Mouse (Mus musculus) Muller cell, postnatal 12 days (primary cell): ENCODE results near the gene Nr4a1.

Experiments used
- DNase-seq: peaks from one replicate; pipeline ENCODE4 v3.0.0-alpha.2; 2015; ENCODE audit errors: inconsistent ontology term

Gene Nr4a1

DNA sequence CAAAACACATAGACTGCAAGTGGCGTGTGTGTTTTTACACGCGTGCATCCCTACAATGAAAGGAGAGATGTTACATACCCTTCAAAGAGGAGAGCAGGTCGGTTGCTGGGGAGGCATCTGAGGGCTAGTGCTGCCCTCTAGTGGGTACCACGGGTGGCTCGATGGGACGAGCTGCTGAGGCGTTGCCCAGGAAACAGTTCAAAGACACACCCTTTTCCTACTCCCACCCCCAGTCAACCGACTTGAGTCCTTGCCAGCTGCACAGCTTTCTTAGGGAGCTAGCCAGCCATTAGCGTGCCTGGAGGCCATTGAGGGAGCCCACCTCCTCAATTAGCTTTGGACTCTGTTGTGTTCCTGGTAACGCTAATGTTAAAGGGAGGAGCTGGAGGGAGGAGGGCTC, 61.8 kb downstream of the Nr4a1 start:
- peak; percentile 84 for DNase-seq

DNA sequence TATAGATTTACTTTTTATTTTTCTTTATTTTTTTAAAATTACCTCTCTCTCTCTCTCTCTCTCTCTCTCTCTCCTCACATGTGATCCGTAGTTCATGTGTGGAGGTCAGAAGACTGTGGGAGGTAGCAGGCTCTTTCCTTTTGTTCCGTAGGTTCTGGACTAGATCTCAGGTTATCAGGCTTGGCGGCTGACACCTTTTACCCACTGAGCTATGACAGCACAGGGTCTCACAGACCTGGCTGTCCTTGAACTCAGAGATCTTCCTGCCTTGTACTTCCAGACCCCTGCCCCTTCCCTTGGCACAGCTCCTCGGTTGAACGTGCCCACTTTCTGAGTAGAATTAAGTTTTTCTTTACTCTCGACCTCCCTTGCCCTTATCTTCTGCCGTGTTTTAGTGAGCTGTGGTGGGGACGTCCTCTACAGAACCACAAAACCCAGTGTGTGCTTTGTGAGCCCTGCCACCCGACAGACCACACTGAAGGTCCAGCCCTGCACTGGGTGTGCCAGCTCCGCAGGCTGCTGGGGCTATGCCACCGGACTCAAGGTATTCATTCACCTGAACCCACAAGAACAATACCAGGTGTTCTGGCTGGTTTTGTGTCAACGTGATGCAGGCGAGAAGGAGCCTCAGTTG, 62.3 kb downstream of the Nr4a1 start:
- no peak for DNase-seq

DNA sequence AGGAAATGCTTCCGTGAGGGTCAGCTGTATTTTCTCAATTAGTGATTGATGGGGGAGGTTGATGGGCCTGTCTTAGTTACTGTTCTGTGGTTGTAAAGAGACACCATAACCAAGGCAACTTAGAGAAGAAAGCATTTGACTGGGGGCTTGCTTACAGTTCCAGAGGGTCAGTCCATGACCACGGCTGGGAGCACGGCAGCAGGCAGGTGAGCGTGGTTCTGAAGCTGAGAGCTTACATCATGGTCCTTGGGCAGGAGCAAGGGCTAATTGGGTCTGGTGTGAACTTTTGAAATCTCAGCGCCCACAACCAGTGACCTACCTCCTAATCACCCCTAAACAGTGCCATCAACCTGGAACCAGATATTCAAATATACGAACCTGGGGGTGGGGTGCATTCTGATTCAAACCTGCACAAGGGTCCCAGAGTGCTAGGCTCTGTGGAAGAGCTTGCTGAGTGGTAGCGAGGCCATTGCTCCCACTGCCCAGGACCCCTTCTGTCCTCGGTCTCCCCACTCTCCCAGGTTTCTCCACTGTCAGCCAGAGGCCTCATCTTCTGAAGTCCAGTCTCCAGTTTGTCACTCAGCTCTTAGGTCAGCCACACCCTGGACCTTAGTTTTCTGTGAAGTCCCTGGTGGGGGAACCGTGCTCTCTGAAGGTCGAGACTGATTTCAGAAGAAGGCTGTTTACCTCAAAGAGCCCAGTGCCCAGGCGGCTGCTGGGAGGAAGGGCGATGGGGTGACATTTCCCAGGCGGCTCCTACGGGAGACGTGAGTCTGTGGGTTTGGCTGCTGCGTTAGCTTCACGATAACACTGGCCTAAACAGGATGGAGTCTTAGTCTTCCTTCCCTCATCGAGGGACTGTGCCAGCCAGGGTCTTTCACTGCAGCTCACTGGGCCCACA, 63.1 kb downstream of the Nr4a1 start:
- no peak for DNase-seq

DNA sequence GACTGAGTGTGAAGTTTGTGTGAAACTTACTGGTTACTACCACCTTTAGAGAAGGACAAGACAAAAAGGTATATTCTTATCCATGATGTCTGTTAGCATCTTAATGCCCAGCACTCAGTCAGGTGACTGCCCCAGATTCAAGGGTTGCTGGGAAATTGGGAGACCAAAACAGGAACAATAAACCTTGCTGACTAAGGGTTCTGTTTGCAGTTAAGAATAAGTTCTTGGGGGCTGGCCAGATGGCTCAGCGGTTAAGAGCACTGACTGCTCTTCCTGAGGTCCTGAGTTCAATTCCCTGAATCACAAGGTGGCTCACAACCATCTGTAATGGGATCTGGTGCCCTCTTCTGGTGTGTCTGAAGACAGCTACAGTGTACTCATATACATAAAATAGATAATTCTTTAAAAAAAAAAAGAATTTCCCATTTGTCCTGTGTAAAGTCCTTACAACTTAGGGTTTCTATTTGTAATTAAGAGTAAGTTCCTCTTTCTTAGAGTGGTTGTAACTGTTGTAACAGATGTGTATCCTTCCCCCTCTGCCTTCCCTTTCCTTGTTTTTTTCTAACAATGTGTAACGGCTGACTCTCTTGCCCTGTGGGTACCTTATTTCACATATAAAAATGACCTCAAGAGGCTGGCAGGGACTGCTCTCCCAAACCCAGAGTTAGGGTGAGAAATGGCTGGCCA, 63.9 kb downstream of the Nr4a1 start:
- DNase-seq: no peak

DNA sequence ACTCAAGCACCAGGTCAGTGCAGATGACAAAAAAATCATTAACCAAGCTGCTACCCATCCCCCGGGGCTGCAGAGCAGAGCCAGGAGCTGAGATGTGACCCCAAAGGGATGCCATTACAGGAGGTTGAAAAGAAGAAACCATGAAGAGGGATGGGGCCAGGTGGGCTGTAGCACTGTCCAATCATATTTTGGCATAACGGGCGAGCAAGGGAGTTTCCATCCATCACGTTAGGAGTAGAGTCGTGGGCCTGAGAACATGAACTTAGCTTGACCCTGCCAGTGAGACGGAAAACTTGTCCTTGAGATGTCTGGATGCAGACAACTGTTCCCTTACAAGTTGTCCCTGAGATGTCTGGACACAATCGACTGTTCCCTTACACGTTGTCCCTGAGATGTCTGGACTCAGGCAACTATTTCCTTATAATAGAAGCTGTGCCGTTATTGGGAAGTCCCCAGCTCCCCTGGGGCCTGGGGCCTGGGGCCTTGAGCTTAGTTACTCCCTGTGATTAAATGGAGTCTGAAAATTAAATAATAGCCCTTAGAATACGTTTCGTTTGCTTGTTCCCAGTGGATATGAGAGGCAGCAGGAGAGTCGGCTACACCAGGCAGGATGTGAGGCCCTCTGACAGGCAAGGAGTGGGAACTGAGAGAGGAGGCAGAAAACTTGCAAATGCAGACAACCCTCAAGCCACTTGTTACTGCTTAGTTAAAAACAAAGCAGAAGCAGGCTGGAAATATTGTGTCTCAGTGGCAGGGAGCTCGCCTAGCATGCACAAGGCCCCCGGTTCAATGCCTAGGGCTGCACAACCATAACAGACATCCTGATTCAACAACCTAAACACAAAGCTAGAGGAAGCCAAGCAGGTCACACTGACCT, 65.1 kb downstream of the Nr4a1 start:
- no peak for DNase-seq

DNA sequence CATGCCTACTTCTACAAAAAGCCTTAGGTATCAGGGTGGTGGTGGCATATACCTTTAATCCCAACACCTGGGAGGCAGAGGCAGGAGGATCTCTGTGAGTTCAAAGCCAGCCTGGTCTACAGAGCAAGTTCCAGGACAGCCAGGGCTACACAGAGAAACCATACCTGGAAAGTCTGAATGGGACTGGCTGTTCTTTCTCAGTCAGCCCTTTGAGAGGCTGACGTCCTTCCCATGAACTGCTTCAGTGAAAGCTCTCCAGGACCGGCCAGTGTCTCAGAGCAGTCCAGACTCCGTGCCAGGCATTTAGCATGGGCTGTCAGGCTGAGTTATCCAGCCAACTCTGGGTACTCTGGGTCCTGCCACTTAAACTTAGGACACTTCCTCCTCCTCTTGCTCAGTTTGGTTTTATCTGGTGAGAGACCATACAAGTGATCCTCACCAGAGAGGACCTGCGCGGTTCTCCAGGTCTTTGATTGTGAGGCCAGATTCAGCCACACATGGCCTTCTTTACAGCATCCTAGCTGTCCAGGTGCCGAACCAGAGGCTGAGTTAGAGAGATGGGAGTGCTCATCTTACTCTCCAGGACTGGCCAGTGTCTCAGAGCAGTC, 66.0 kb downstream of the Nr4a1 start:
- DNase-seq: no peak

DNA sequence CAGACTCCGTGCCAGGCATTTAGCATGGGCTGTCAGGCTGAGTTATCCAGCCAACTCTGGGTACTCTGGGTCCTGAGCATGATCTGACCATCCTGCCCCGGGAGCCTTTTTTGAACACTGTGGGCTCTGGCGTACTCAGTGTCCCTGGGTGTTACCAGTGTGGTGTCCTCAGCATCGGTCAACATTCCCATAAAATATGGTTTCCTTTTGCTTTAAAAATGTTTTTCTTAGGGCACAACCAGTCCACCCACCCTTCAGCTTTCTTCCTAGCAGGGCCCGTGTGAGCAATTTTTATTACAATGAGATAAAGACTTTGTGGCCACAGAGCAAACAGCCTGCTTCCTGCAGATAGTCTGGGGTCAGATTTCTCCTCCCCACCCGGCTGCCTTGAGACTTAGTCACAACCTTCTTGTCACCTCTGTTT, 66.6 kb downstream of the Nr4a1 start:
- DNase-seq: peak; percentile 42

DNA sequence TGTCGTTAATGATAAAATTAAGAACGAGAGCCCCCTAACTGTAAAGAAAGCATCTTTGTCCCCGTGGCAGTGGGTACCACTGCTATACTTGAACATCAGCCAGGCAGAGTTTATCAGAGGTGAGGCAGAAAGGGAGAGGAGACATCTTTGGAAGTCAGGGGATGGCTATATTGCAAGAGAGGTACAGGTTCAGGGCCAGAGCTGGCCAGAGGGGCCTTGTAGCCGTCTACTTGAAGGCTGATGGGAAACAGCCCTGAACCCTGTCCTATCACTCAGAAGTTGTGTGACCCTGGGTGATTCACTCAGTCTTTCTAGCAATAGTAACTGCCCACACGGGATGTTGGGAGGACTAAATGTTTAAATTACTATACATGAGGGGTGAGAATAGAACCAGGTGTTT, 67.1 kb downstream of the Nr4a1 start:
- DNase-seq: no peak

DNA sequence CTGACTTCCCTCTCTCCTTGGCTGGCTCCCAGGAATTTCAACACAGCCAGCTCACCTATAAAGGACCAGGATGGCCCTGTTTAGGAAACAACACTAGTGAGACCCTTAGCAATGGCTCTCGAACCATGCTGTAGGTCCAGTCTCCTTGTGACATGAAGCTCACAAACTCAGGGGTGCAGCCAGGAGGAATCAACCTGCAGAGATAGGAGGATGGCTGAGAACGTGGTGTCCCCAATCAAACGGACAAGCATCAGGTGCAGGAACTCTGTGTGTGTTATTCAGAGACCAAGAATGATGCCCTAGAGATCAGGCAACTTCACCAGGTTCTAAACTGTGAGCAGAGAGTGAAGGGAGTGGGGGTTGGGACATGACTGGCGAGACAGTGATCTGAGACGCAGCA, 68.0 kb downstream of the Nr4a1 start:
- no peak for DNase-seq

DNA sequence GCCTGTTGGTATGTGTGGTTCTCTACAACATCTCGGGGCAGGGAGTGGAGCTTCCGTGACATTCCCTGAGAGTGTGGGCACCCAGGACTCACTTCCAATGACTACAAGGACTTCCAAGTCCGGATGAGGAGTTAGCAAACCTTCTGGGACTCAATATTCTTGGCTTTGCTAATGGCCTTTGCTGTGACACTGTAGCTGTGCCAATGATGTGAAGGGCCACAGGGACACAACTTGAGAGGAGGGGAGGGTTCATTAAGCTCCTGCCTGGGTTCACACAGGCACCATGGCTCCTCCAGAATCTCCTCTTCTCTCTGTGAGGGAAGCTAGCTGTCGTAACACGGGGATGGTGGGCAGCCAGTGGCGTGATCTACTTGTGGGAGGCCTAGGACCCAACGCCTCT, 68.6 kb downstream of the Nr4a1 start:
- no peak for DNase-seq

DNA sequence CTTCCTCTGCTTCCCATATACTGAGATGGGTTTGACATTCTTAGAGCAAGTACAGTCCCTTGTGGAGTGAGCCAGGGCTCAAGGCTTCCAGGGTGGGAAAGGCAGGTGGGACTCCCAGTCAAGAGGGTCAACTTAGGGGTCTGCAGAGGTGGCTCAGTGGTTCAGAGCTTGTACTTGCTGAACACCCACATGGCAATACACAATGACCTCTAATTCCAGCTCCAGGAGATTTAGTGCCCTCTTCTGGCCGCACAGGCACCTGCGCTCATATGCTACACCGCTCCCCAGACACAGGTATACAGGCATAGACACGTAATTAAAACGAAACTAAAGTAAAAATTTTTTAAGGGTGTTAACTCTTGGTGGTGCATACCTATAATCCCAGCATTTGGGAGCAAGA, 69.4 kb downstream of the Nr4a1 start:
- no peak for DNase-seq
